Mouse (Mus musculus) limb, embryonic 12.5 days (tissue): ENCODE results near the gene Crtc2. TPM values are rescaled to one million over a fixed set of nuclear protein-coding genes. Genes with fewer than 3 reads are reported as not detected.
"Not testable (repeated sequence)": the region's sequence is repeated elsewhere in the genome, so short reads cannot be mapped to it uniquely, and the experiment has no call there.

ENCODE experiments used
- ATAC-seq: fragments of 200-750 bp; cut with Nextera tagmentation; 2 replicates; pipeline ENCODE4 v1.8.0; 2017; ENCODE audit warnings: low read depth, moderate TSS enrichment; ENCODE audit not compliant: insufficient number of reproducible peaks, insufficient read depth, low FRiP score, low TSS enrichment
- H3K27ac ChIP-seq: fragments of 300-500 bp; sonication (generic); 2 replicates; pipeline ENCODE4 v1.5.1; 2016; ENCODE audit warnings: mild to moderate bottlenecking, moderate library complexity
- H3K27me3 ChIP-seq: fragments of 300-500 bp; sonication (generic); 2 replicates; pipeline ENCODE4 v1.6.1; 2016; ENCODE audit warnings: mild to moderate bottlenecking, moderate library complexity
- H3K36me3 ChIP-seq: fragments of 300-500 bp; sonication (generic); 2 replicates; pipeline ENCODE4 v1.6.1; 2016; ENCODE audit warnings: mild to moderate bottlenecking, moderate library complexity
- H3K4me1 ChIP-seq: fragments of 300-500 bp; sonication (generic); replicated peaks from 2 replicates; pipeline ENCODE4 v1.6.1; 2016
- H3K4me2 ChIP-seq: fragments of 300-500 bp; sonication (generic); 2 replicates; pipeline ENCODE4 v1.6.1; 2016; ENCODE audit warnings: mild to moderate bottlenecking, moderate library complexity
- H3K4me3 ChIP-seq: fragments of 300-500 bp; sonication (generic); replicated peaks from 2 replicates; pipeline ENCODE4 v1.5.1; 2016; ENCODE audit warnings: mild to moderate bottlenecking
- H3K9ac ChIP-seq: fragments of 300-500 bp; sonication (generic); replicated peaks from 2 replicates; pipeline ENCODE4 v1.6.1; 2016; ENCODE audit warnings: mild to moderate bottlenecking, moderate library complexity
- H3K9me3 ChIP-seq: fragments of 300-500 bp; sonication (generic); 2 replicates; pipeline ENCODE4 v1.6.1; 2016; ENCODE audit warnings: mild to moderate bottlenecking, moderate library complexity
- WGBS: fragments of 180-500 bp; shearing (Covaris S2); methylation state at CpG from one replicate; pipeline ENCODE4 v1.1.7; 2016; 5-methylcytosine and 5-hydroxymethylcytosine counted together
- polyA plus RNA-seq: library from polyadenylated mRNA; unstranded; fragments of >200 nt; fragmentation: Nextera tagmentation; extraction: Ambion mirVana; gene quantifications from 2 replicates; pipeline ENCODE4 v1.2.1, GENCODE M21; 2016

The Crtc2 gene
- polyA plus RNA-seq, 1 experiment from 2014 or later: 18.6 TPM

- Histone ChIP-seq H3K36me3 (peaks cover 71% of the 10 kb centered on the region), H3K4me1 (no peaks in the 10 kb centered on the region), H3K4me3 (no peak overlapping the region), H3K27me3 (no peaks in the 10 kb centered on the region), H3K9ac (no peak overlapping the region), H3K27ac (no peak overlapping the region), H3K9me3 (no peaks in the 10 kb centered on the region), H3K4me2 (no peak overlapping the region)
- ATAC-seq: no peak
- WGBS: 73% methylated on average over 9 of the region's 9 CpGs
These were observed 18.2 kb downstream of the Crtc2 start for GRCm38 (mm10) chr3:90272170-90272569.

- no peak overlapping the region for H3K9ac ChIP-seq
- H3K36me3 ChIP-seq: peaks cover 88% of the 10 kb centered on the region
- H3K4me1 ChIP-seq: no peaks in the 10 kb centered on the region
- H3K4me2 ChIP-seq: no peak overlapping the region
- ATAC-seq: no peak
- H3K9me3 ChIP-seq: no peaks in the 10 kb centered on the region
- H3K27me3 ChIP-seq: no peaks in the 10 kb centered on the region
- WGBS: 93% methylated on average over 22 of the region's 22 CpGs
- H3K4me3 ChIP-seq: no peak overlapping the region
- no peak overlapping the region for H3K27ac ChIP-seq
These were observed 19.9 kb downstream of the Crtc2 start for GRCm38 (mm10) chr3:90273855-90274254.

GRCm38 (mm10) chr3:90275286-90275685 is 21.3 kb downstream of the Crtc2 start:
- peaks cover 95% of the 10 kb centered on the region for H3K36me3 ChIP-seq

GRCm38 (mm10) chr3:90276858-90277257 is 22.9 kb downstream of the Crtc2 start:
- 48% methylated on average over 16 of the region's 16 CpGs for WGBS
- ATAC-seq: no peak
- Histone ChIP-seq H3K27me3 (no peaks in the 10 kb centered on the region), H3K9ac (no peak overlapping the region), H3K4me3 (no peak overlapping the region), H3K9me3 (no peaks in the 10 kb centered on the region), H3K27ac (no peak overlapping the region), H3K36me3 (peaks cover 91% of the 10 kb centered on the region), H3K4me1 (no peaks in the 10 kb centered on the region), H3K4me2 (no peak overlapping the region)

More at GRCm38 (mm10) chr3:90275286-90275685, 21.3 kb downstream of the Crtc2 start:
- no peaks in the 10 kb centered on the region for H3K9me3 ChIP-seq
- no peaks in the 10 kb centered on the region for H3K27me3 ChIP-seq
- no peak for ATAC-seq
- H3K27ac ChIP-seq: no peak overlapping the region
- 88% methylated on average over 11 of the region's 11 CpGs for WGBS
- no peaks in the 10 kb centered on the region for H3K4me1 ChIP-seq
- no peak overlapping the region for H3K9ac ChIP-seq
- no peak overlapping the region for H3K4me3 ChIP-seq
- H3K4me2 ChIP-seq: no peak overlapping the region

GRCm38 (mm10) chr3:90277793-90278192 is 23.8 kb downstream of the Crtc2 start:
- H3K9ac ChIP-seq: no peak overlapping the region
- peaks cover 82% of the 10 kb centered on the region for H3K36me3 ChIP-seq
- H3K4me1 ChIP-seq: no peaks in the 10 kb centered on the region
- H3K4me3 ChIP-seq: no peak overlapping the region
- no peaks in the 10 kb centered on the region for H3K9me3 ChIP-seq
- no peaks in the 10 kb centered on the region for H3K27me3 ChIP-seq
- no peak for ATAC-seq
- 94% methylated on average over 9 of the region's 9 CpGs for WGBS
- H3K27ac ChIP-seq: no peak overlapping the region
- H3K4me2 ChIP-seq: no peak overlapping the region

GRCm38 (mm10) chr3:90278211-90278610 is 24.2 kb downstream of the Crtc2 start:
- no peak overlapping the region for H3K4me3 ChIP-seq
- ATAC-seq: no peak
- no peaks in the 10 kb centered on the region for H3K27me3 ChIP-seq
- peaks cover 78% of the 10 kb centered on the region for H3K36me3 ChIP-seq
- H3K9ac ChIP-seq: no peak overlapping the region
- no peak overlapping the region for H3K4me2 ChIP-seq
- no peak overlapping the region for H3K27ac ChIP-seq
- WGBS: 91% methylated on average over 10 of the region's 10 CpGs
- H3K4me1 ChIP-seq: no peaks in the 10 kb centered on the region
- no peaks in the 10 kb centered on the region for H3K9me3 ChIP-seq

GRCm38 (mm10) chr3:90279216-90279615 is 25.3 kb downstream of the Crtc2 start:
- Histone ChIP-seq H3K27me3 (no peaks in the 10 kb centered on the region), H3K9me3 (no peaks in the 10 kb centered on the region)

GRCm38 (mm10) chr3:90279743-90280142 is 25.8 kb downstream of the Crtc2 start:
- no peak for ATAC-seq
- 92% methylated on average over 7 of the region's 7 CpGs for WGBS
- Histone ChIP-seq H3K9ac (no peak overlapping the region), H3K4me1 (no peaks in the 10 kb centered on the region), H3K4me3 (no peak overlapping the region), H3K9me3 (no peaks in the 10 kb centered on the region), H3K36me3 (peaks cover 66% of the 10 kb centered on the region), H3K27ac (no peak overlapping the region), H3K27me3 (no peaks in the 10 kb centered on the region), H3K4me2 (no peak overlapping the region)

More at GRCm38 (mm10) chr3:90279216-90279615, 25.3 kb downstream of the Crtc2 start:
- H3K4me1 ChIP-seq: no peaks in the 10 kb centered on the region
- no peak for ATAC-seq
- no peak overlapping the region for H3K9ac ChIP-seq
- H3K27ac ChIP-seq: no peak overlapping the region
- 91% methylated on average over 9 of the region's 9 CpGs for WGBS
- no peak overlapping the region for H3K4me3 ChIP-seq
- peaks cover 69% of the 10 kb centered on the region for H3K36me3 ChIP-seq
- H3K4me2 ChIP-seq: no peak overlapping the region

GRCm38 (mm10) chr3:90280708-90281107 is 26.7 kb downstream of the Crtc2 start:
- Histone ChIP-seq H3K4me1 (no peaks in the 10 kb centered on the region), H3K4me2 (no peak overlapping the region), H3K9ac (no peak overlapping the region), H3K4me3 (no peak overlapping the region), H3K9me3 (no peaks in the 10 kb centered on the region), H3K27ac (no peak overlapping the region), H3K27me3 (no peaks in the 10 kb centered on the region), H3K36me3 (peaks cover 57% of the 10 kb centered on the region)
- ATAC-seq: no peak
- WGBS: 90% methylated on average over 9 of the region's 9 CpGs

GRCm38 (mm10) chr3:90284150-90284549 is 30.2 kb downstream of the Crtc2 start:
- no peaks in the 10 kb centered on the region for H3K9me3 ChIP-seq
- no peak overlapping the region for H3K4me2 ChIP-seq
- 93% methylated on average over 2 of the region's 2 CpGs for WGBS
- no peaks in the 10 kb centered on the region for H3K4me1 ChIP-seq
- peaks cover 22% of the 10 kb centered on the region for H3K36me3 ChIP-seq
- H3K27me3 ChIP-seq: no peaks in the 10 kb centered on the region
- H3K4me3 ChIP-seq: no peak overlapping the region
- no peak for ATAC-seq
- no peak overlapping the region for H3K9ac ChIP-seq
- no peak overlapping the region for H3K27ac ChIP-seq

GRCm38 (mm10) chr3:90289403-90289802 is 35.4 kb downstream of the Crtc2 start:
- H3K9ac ChIP-seq, H3K27ac ChIP-seq, H3K4me2 ChIP-seq, H3K9me3 ChIP-seq, H3K27me3 ChIP-seq, ATAC-seq, H3K4me3 ChIP-seq, H3K36me3 ChIP-seq, H3K4me1 ChIP-seq: not testable (repeated sequence)
- WGBS: 73% methylated on average over 3 of the region's 3 CpGs

GRCm38 (mm10) chr3:90290602-90291001 is 36.6 kb downstream of the Crtc2 start:
- Histone ChIP-seq H3K27me3 (no peaks in the 10 kb centered on the region), H3K4me1 (peaks cover 12% of the 10 kb centered on the region), H3K4me3 (no peak overlapping the region), H3K36me3 (peaks cover 5% of the 10 kb centered on the region; the same call in 1 of the 2 replicates), H3K4me2 (no peak overlapping the region), H3K9ac (no peak overlapping the region), H3K9me3 (no peaks in the 10 kb centered on the region), H3K27ac (no peak overlapping the region)
- ATAC-seq: no peak
- 84% methylated on average over 1 of the region's 1 CpGs for WGBS
